Mouse (Mus musculus) erythroblast, embryonic 14.5 days (primary cell): ENCODE results near the gene Ext2.

Experiments used
- GATA1 ChIP-seq: IDR thresholded peaks from 2 replicates; pipeline ENCODE4 v1.6.1; 2012; ENCODE audit warnings: low read length, inconsistent platforms, mixed read lengths
- TAL1 ChIP-seq: IDR thresholded peaks from 3 replicates; pipeline ENCODE4 v1.6.1; 2012; ENCODE audit warnings: low read length, inconsistent platforms, mixed read lengths

DNA sequence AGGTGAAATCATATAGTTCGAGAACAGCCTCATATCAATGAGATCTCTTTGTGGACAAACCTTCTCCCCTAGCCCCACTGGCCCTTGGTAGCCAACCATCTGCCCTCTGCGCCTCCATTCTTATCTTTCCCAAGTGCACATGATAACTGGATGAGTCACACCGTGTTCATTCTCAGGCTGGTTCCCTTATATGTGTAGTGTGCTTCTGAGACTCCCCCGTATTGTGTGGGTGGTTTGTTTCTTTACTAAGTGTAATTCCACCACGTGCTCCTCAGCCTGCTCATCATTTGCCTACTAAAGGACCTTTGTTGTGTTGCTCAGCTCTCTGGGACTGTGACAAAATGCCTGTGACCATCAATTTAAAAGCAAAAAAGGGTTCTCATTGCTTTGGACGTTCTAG lies 161.3 kb downstream of the Ext2 start:
- no peak for TF ChIP-seq TAL1
- TF ChIP-seq GATA1, result no peak
